Mouse (Mus musculus): ENCODE data around the gene Gpr25.

Gene Gpr25

DNA sequence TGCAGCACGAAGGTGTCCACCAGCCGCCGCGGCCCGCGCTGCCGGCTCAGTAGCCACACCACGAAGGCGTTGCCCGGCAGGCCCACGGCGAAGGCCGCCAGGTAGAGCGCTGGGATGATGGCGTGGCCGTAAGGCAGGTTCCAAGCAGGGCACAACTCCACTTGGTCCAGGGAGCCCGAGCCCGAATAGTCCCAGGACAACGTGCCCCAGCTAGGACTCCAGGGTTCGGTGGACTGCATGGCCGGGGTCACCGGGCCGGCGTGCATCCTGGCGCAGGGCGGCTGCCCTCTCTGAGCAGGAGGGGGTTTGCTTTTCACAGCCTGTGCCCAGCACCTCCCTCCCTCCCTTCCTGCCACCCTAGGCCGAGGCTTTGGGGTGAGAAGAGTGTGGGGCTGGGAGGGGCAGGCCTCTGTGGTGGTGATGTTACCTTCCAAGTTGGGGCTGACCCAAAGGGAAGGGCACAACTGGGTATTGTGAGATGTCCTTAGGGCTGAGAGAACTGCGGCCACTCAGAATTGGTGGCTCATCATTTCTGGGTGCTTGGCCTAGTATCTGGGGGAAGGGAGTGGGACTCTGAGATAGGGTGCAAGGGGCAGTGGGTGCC lies at the start of gene Gpr25:
TSS of gene Gpr25 (minus strand) at position 239 of the 604 bp plus-strand sequence.
- DNase-seq (ENCODE audit: low spot score in 2 of 2), result peak; percentile 21 to 38

DNA sequence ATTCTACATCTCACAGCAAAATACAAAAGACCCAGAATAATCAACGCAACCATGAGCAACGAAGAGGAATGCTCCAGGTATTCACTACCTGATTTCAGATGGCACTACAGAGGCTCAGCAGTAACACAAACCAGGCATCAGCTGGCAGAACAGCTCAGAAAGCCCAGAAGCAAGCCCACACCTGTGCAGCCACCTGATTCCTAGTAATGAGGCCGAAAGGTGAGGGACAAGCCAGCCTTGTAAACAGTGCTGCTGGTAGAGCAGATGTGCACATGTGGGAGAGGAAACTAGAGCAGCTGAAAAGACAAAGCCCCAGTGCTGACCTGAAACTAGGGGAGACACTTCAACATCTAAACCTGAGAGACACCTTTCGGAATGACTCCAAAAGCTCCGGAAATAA lies 48.5 kb upstream of the Gpr25 start:
- DNase-seq (ENCODE audit: low spot score in 2 of 2), result no peak

DNA sequence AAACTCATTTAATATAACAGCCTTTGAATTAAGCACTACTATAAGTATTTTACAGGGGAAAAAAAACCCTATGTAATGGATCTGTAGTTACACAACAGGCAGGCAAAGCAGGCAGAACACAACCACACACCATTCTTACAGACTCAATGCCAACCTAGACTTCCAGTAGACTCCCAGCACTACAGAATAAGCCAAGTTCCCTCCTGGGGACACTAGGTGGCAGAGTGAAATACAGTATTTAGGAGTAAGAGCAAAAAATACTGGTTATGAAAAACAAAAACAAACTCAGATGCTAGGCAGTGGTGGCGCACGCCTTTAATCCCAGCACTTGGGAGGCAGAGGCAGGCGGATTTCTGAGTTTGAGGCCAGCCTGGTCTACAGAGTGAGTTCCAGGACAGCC lies 45.8 kb upstream of the Gpr25 start:
- peak in 1 of 2 experiments; percentile 11 for DNase-seq (ENCODE audit: low spot score in 2 of 2)

DNA sequence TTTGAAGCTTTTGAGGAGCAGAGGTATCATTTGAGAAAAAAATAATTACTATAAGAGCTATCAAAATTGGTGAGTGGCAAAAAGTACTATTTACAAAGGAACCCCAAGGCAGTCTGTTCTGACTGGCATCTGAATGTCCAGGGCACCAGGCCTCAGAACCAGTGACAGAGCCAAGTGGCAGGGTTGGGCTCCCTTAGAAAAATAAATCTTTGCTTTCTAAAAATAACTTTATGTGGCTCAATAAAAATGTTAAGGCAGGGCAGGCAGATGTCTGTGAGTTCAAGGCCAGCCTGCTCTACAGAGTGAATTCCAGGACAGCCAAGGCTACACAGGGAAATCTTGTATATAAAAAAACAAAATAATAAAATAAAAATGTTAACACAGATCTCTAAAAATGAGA lies 33.3 kb upstream of the Gpr25 start:
- DNase-seq (ENCODE audit: low spot score in 2 of 2), result no peak

DNA sequence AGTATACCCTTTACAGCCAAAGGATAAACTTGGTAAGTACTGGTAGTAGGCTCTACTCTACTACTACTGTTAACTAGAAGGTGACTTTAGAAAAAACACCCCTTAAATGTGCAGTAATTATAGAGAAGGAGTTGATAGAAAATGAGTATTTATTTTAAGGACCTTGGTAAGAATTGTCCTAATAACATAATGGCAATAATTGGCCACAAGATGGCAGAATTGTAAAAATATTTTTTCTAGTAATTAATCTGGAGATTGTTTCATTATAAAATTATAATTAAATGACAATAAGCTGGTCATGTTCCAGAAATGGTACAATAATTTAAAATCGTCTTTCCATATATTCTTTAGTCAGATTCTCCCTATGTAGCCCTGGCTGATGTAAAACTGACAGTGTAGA lies 29.1 kb upstream of the Gpr25 start:
- no peak for DNase-seq (ENCODE audit: low spot score in 2 of 2)

DNA sequence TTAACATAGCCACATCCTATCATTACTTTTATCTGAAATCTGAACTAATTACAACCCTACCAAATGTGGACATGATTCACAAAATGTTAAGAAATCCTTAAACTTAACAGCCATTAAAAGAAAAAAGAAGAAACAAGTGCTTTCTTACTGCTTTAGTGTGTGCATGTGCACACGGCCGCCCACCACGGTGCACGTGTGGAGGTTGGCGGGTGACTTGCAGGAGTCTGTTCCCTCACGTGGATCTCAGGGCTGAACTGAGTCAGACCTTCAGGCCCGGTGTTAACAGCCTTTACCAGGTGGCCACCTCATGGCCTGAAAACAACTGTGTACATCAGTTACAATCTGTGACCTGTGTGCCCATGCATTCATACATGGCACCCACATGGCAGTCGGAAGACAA lies 16.7 kb upstream of the Gpr25 start:
- DNase-seq (ENCODE audit: low spot score in 2 of 2), result no peak

DNA sequence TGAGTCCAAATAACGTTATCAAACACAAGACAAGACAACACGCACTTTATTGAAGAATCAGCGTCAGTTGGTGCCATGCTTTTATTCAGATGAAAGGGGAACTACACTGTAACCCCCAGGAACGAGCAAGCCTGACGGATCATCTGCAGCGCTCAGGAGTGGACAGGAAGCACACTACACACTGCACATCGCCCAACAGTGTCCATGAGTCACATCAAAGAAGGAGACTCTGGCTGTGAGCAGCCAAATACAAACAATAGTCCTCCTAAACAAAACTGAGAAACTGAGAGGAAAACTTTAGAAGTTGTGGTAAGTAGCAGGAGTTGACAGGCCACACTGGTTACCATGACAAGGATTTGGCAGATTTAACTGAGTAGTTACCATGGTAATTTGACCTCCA lies 7.6 kb upstream of the Gpr25 start:
- DNase-seq (ENCODE audit: low spot score in 2 of 2), result no peak

DNA sequence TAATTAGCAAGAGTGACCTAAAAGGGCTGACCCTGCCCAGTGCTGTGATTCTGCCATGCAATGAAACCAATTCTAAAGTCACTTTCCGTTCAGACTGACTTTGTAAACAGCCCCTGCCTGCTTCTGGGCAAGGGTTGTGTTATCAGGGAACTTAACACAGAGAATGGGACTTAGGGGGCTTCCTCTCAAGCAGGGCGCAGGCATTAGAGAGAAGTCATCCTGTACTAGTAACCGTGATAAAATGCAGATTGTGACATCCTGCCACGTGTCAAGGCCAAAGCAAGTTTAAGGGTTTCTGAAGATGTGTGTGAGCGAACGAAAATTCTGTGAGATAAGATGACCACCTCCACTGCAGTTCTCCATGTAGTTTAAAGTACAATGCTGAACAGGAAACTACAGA lies 5.5 kb upstream of the Gpr25 start:
- no peak for DNase-seq (ENCODE audit: low spot score in 2 of 2)

DNA sequence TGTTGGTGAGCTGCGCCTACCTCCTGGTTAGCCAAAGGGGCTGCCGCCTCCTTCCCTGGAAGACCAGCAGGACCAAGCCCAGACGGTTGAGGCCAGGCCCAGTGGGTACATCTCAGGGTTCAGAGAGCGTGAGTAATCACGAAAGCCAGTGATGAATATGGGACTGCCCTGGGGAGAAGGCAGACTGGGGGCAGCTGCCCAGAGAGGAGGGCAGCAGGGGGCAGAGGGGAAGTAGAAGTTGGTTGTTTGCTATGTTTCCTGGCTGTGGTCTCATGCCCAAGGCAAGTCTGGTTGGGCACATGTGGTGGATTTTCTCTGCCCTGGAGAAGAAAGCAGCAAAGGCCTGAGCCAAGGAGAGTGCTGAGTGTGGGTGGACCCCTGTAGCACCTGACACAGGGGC lies 2.7 kb upstream of the Gpr25 start:
- DNase-seq (ENCODE audit: low spot score in 2 of 2), result no peak

DNA sequence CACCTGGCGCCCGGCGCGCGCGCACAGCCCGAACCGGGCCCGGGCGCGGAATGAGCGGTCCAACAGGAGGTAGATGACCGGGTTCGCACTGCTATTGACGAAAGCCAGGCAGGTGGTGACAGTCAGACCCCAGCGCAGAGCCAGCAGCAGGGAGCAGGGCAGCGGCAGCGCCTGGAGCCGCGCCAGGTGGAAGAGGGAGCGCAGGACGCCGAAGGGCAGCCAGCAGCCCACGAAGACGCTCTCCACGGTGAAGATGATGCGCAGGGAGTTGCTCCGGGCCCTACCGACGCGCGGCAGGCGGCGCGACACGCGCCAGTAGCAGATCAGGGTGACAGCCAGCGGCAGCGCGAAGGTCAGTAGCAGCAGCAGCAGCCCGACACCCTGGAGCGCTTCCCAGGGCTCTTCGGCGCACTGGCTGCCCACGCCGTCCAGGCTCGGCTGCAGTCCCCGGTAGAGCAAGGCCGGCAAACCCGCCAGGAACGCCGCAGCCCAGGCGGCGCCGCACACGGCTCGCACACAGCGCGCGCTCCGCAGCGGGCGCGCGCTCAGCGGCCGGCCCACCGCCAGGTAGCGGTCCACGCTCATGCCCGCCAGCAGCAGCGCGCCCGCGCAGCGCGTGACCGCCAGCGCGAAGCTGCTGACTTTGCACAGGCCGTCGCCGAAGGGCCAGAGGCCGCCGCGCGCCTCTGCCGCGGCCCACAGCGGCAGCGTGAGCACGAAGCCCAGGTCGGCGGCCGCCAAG lies 609 bp downstream of the Gpr25 start:
- peak; percentile 7 to 15 for DNase-seq (ENCODE audit: low spot score in 2 of 2)

DNA sequence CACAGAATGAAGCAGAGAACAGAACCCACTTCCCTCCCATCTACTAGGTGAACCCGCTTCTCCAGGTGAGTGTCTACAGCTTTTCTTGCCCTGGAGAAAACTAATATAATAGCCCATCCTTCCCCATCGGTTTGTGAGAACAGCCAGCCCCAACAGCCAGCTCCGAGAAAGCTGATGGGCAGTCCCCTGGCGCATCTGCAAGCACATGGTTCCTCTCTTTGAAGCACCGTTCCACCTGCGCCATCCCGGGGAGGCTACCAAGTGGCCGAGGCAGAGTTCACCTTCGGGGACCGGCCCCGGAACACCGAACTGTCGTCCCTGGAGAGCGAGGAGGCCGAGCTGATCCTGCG lies 1.2 kb downstream of the Gpr25 start:
- no peak for DNase-seq (ENCODE audit: low spot score in 2 of 2)

DNA sequence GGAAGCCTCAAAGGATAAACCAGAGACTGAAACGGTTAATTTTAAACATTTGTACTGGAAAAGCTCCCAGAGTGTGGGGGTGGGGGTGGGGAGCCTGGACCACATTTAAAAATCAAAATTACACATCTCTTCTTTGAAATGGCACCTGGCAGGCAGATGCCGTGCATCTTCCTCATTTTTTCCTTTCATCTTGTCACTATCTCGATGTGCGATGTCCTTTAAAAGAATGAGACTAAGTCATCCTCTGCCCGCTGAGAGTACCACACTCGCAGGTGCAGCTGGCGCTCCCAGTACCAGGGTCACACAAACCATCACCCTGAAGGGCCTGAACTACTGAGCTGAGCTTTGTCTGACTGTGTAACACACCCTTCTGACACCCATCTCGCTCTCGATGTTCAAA lies 2.2 kb downstream of the Gpr25 start:
- no peak for DNase-seq (ENCODE audit: low spot score in 2 of 2)

DNA sequence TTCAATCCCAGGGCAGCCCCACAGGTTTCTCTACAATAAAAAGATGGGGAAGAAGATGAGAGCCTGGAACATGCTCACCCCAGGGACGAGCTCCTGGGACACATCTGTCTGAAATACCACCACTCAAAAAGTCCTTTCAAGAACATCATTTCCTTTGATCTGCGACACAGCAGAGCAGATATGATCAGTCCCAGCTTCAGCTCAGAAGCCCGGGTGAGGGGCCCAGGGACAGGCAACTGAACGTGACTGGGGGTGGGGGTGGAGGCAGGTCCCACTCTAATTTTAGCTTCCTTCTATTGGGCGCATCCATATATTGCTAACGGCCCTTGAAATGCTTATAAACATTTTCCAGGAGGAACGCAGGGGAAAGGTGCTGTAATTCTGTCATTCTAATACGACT lies 5.0 kb downstream of the Gpr25 start:
- no peak for DNase-seq (ENCODE audit: low spot score in 2 of 2)

DNA sequence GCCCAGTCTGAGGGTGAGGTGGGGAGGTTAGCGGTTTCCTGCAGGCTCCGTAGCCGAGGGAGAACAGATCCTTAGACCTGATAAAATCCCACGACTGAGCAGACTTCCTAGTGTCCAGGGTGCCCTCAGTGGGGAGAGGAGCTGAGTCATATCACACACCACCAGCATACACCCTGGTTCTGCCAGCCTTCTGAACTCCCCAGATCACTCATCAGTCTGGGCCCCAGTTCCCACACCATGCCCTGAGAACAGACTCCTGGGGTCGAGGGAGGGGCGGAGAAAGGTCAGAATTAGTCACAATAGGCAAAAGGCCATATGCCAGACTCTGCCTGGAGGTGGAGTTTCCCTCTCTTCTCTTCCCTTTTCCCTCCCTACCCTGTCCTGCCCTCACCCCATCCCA lies 5.5 kb downstream of the Gpr25 start:
- no peak for DNase-seq (ENCODE audit: low spot score in 2 of 2)

DNA sequence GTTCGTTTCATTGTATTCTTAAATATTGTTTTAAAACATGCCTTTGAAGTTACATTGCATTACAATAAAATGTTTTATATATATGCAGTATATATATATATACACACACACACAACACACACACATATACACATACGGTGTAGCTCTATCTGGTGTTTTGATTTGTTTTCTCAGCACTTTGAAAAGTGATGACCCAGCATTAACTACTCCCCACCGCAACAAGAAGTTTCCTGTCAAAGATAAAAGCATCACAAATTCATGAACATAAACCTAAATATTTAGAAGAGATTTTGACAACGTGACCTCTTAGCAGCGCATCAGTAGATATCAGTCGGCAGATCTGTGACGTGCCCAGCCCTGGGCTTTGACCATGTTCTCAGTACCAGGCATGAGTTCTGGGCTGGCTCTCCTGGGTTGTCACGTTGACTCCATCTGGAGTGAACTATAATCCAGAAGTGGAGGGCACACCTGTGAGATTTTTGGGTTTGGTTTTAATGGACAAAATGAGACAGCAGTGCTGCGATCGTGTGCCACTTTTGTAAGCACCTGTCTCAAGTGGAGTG lies 6.1 kb downstream of the Gpr25 start:
- no peak for DNase-seq (ENCODE audit: low spot score in 2 of 2)

DNA sequence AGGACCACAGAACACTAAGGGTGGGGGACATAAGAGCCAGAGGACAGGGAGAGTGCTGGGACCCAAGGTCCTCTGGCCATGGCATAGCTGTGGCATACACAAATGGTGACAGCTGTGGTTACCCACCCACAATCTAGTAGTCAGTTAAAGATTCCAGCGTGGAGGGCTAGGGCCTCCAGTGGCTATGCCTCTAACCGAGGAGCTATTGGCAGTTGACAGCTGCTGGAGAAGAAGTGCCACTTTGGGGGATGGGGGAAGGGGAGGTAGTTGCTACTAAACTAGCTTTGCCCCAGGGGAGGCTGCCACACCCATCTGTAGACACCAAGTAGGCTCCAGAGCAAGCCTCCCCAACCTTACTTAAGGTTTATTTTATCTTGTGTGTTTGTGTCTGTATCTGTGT lies 7.2 kb downstream of the Gpr25 start:
- no peak for DNase-seq (ENCODE audit: low spot score in 2 of 2)

DNA sequence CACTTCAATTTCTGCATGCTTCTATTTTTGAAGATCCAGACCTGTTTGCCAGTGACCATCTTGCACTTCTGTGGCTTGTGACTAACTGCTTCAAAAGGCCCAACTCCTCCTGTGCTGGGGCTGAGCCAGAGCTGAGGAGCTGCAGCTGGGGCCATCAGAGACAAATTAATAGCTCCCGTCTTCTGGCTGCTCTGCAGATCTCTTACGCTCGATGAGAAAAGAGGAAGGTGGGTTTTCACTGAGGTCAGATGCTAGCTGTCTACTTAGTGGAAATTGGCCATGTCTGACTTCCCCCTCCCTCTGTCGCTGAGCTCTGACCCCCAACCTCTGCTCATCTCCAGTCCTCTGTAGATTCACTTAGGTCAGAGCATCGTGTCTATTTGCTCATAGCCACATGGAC lies 11.0 kb downstream of the Gpr25 start:
- no peak for DNase-seq (ENCODE audit: low spot score in 2 of 2)

DNA sequence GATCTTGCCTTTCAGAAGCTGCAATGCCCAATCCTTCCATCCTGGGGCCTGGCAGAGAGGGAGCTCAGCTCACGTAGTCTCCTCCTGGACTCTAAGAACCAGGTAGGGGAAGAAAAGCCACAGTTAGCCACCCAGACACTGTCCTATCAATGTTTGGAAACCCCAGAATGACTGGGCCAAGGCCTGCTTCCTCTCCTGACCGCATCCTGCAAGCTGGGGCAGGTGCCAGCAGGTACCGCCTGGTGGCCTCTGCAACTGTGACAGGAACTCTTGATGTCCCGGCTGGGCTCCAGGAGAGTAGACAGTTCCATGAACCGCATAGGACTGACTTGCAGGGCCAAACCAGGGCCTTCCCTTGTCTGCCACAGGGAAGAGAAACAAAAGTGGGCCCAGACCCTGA lies 13.3 kb downstream of the Gpr25 start:
- DNase-seq (ENCODE audit: low spot score in 2 of 2), result peak; percentile 41 to 46

DNA sequence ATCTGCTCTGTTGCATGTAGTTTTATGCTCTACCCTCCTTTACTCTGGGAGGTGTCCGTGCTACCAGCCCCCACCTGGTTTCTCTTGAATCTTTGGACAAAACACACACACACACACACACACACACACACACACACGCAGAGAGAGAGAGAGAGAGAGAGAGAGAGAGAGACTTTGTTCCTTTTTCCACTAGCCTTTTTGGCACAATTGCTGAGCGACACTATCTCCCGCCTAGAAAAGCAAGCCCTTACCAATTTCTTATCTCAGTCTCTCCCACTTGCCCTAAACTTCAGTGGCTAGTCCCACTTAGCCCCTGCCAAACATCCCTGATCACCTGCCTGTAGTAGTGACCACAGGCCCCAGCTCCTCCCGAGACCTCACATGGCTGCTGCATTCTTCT lies 16.2 kb downstream of the Gpr25 start:
- no peak for DNase-seq (ENCODE audit: low spot score in 2 of 2)

DNA sequence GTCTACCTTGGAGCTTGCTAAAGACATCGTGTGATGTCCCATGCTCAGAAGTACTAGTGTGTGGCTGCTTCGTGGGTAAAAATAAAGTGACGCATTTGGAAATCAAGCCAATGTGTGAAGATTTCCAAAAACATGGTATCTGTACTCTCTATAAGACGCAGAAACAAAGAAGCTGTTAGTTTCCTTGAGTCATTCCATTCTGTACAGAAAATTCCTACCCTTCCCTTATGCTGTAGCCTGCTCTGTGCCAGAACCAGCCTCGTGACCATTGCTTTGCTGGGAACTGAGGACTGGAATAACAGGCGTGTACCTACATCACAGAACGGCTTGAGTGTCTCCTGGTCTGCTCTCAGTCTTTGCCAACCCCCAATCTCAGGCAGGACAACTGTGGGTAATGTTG lies 18.9 kb downstream of the Gpr25 start:
- DNase-seq (ENCODE audit: low spot score in 2 of 2), result no peak

DNA sequence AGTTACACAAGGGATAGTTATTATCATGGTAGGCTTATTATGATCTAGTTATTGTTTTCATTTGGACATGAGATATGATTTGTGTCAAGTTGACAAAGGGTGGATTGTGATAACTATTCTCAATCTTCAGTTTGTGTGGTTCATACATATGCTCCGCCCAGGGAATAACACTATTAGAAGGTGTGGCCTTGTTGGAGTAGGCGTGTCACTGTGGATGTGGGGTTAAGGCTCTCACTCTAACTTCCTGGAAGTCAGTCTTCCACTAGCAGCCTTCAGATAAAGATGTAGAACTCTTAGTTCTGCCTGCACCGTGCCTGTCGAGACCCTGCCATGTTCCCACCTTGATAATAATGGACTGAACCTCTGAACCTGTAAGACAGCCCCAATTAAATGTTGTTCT lies 22.2 kb downstream of the Gpr25 start:
- DNase-seq (ENCODE audit: low spot score in 2 of 2), result no peak

DNA sequence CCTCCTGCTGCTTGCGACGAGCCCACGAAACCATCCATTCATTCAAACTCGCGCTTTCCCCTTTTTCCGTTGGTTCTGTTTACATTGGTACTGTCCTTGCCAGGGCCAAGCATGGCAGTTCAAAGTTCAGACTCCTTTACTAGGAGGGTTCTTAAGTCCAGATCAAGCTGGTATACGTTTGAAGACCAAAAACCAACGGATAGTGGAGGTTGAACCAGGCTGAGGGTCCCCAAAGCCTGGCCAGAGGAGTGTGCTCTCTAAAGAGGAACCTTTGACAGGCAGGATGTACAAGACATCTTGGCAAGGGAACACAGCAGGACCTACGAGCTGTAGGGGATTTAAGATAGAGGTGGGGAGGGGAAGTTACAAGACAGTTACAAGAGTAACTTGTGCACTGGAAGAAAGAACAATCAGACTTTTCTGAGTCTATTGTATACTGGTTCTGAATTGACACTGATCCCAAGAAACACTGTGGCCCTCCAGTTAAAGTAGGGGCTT lies 26.0 kb downstream of the Gpr25 start:
- DNase-seq (ENCODE audit: low spot score in 2 of 2), result no peak

DNA sequence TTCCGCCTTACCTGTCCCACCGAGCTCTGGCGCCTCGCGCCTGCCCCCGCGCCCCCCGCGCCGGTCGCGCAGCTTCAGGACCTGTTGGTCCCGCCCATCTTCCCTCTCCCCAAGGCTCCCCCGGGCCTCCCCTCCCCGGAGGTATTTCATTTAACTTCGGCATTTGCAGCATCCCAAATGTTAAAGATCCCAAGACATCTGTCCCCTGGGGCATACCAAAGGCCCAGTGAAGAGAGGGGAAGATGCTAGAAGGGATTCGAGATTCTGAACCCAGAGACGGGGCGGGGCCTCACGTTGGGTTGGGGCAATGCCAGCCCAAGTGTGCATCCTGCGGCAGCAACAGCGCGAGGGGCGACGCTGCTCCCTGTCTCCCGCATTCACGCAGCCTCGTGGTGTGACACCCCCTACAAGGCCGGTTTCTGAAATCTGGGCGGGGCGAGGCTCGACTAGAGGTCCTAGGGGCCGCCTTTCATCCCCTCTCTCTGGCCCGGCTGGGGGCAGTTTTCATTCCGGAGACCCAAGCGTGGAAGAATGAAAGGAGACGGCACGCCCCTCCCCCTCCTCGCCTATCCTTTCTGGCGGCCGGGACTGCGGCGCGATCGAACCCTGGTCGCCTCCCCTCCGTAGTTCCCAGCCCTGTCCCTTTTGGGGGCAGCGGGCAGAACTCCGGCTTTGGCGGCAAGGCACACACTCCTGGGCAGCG lies 26.6 kb downstream of the Gpr25 start, which contains the start of gene Inava:
TSS of gene Inava (minus strand) at position 373 of the 703 bp plus-strand sequence.
- no peak for DNase-seq (ENCODE audit: low spot score in 2 of 2)

All from natural killer cell, adult 2 months (primary cell).